Mouse (Mus musculus) activated CD4-positive, CD25-positive, alpha-beta regulatory T cell (primary cell): ENCODE measurements around the gene Cfl2. TPM values are rescaled to one million over a fixed set of nuclear protein-coding genes. Genes with fewer than 3 reads are reported as not detected.

ENCODE experiments used
- polyA plus RNA-seq, 2 experiments: library from polyadenylated mRNA; unstranded; fragments of 100-300 nt; shearing (Covaris generic); gene quantifications; one replicate each; pipeline ENCODE4 v1.2.1; 2017

The Cfl2 gene
- polyA plus RNA-seq, result 10 to 100 TPM; 28.5 to 33.8 TPM

GRCm38 (mm10) chr12:54862606-54863535 is at the start of gene Cfl2:
Gene Cfl2, minus strand, starts transcription at chr12:54862877.

Other genes with a start within 250 kb of the Cfl2 start
- gene Sptssa, start 206.3 kb downstream of the Cfl2 start, polyA plus RNA-seq, result 100 to 1,000 TPM; 171 to 282 TPM
- gene Eapp, start 167.0 kb downstream of the Cfl2 start, polyA plus RNA-seq, result 10 to 100 TPM; 81.8 to 91.4 TPM
- gene Snx6, start 67.2 kb downstream of the Cfl2 start, polyA plus RNA-seq, result 100 to 1,000 TPM; 112 to 126 TPM
- gene Gm20403, start 123.7 kb upstream of the Cfl2 start, polyA plus RNA-seq, result 1 to 10 TPM; 5.0 to 6.7 TPM
- 100 to 1,000 TPM; 140 to 152 TPM for gene Baz1a, start 151.5 kb upstream of the Cfl2 start, polyA plus RNA-seq
- 10 to 100 TPM; 11.2 to 24.8 TPM for gene 2700097O09Rik, start 217.2 kb upstream of the Cfl2 start, polyA plus RNA-seq
- 100 to 1,000 TPM; 134 to 148 TPM for gene Srp54a, start 217.4 kb upstream of the Cfl2 start, polyA plus RNA-seq